Mouse (Mus musculus): ENCODE results near the gene Mpp6. TPM values are rescaled to one million over a fixed set of nuclear protein-coding genes. Genes with fewer than 3 reads are reported as not detected.

The Mpp6 gene
- polyA plus RNA-seq, 1 experiment, result 7.0 TPM

DNA sequence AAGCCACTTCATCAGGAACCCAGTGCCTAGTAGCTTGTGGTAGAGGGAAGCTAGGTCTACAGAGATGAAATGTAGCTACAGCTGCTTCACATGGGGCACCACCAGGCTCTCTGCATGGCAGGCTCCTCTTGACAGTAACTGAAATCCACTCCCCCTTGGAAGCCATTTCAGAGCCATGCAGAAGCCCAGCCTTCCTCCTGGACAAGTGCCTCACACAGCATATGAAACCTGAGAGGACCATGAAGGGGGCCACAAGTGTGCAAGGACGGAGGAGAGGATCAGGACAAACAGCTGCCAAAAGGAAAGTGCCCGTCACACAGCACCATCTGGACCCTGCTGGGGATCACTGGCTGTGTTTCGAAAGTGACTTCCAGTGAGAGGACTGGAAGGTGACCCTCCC lies 108.6 kb downstream of the Mpp6 start:
- no peak overlapping the region for H3K27ac ChIP-seq (ENCODE audit: insufficient read depth, low read length)
- TF ChIP-seq POLR2A (IDR thresholded peaks at IDR 0.05; ENCODE audit: low read depth, low read length), result no peak
- no peak for TF ChIP-seq CTCF (IDR thresholded peaks at IDR 0.05; ENCODE audit: extremely low read depth, insufficient read depth, insufficient read length, insufficient replicate concordance)
- 81% methylated on average over 3 of the region's 3 CpGs for WGBS
- no peak for DNase-seq (ENCODE audit: low read depth in 1 of 2, low spot score in 2 of 2)
- H3K4me1 ChIP-seq (ENCODE audit: control insufficient read depth, insufficient read depth, insufficient read length), result no peaks in the 10 kb centered on the region
- H3K36me3 ChIP-seq (ENCODE audit: control insufficient read depth, insufficient read depth, low read length), result no peaks in the 10 kb centered on the region
- H3K27me3 ChIP-seq (ENCODE audit: control insufficient read depth, insufficient read depth, low read length), result no peaks in the 10 kb centered on the region
- no peak overlapping the region for H3K4me3 ChIP-seq (ENCODE audit: extremely low read depth, insufficient read depth, insufficient read length)

GRCm38 (mm10) chr6:50219066-50219465 lies 109.0 kb downstream of the Mpp6 start:
- no peaks in the 10 kb centered on the region for H3K4me1 ChIP-seq (ENCODE audit: control insufficient read depth, insufficient read depth, insufficient read length)
- DNase-seq (ENCODE audit: low read depth in 1 of 2, low spot score in 2 of 2), result no peak
- no peak overlapping the region for H3K27ac ChIP-seq (ENCODE audit: insufficient read depth, low read length)
- TF ChIP-seq POLR2A (IDR thresholded peaks at IDR 0.05; ENCODE audit: low read depth, low read length) (no peak), CTCF (IDR thresholded peaks at IDR 0.05; ENCODE audit: extremely low read depth, insufficient read depth, insufficient read length, insufficient replicate concordance) (no peak)
- 82% methylated on average over 6 of the region's 6 CpGs for WGBS
- no peaks in the 10 kb centered on the region for H3K36me3 ChIP-seq (ENCODE audit: control insufficient read depth, insufficient read depth, low read length)
- H3K4me3 ChIP-seq (ENCODE audit: extremely low read depth, insufficient read depth, insufficient read length), result no peak overlapping the region
- H3K27me3 ChIP-seq (ENCODE audit: control insufficient read depth, insufficient read depth, low read length), result no peaks in the 10 kb centered on the region

GRCm38 (mm10) chr6:50220863-50221262 lies 110.8 kb downstream of the Mpp6 start:
- WGBS, result 59% methylated on average over 6 of the region's 6 CpGs
- DNase-seq (ENCODE audit: low read depth in 1 of 2, low spot score in 2 of 2), result peak in 1 of 2 experiments; percentile 34
- no peaks in the 10 kb centered on the region for H3K36me3 ChIP-seq (ENCODE audit: control insufficient read depth, insufficient read depth, low read length)
- H3K4me3 ChIP-seq (ENCODE audit: extremely low read depth, insufficient read depth, insufficient read length), result no peak overlapping the region
- no peaks in the 10 kb centered on the region for H3K27me3 ChIP-seq (ENCODE audit: control insufficient read depth, insufficient read depth, low read length)
- H3K27ac ChIP-seq (ENCODE audit: insufficient read depth, low read length), result no peak overlapping the region
- TF ChIP-seq POLR2A (IDR thresholded peaks at IDR 0.05; ENCODE audit: low read depth, low read length) (no peak), CTCF (IDR thresholded peaks at IDR 0.05; ENCODE audit: extremely low read depth, insufficient read depth, insufficient read length, insufficient replicate concordance) (peak; percentile 77; the same call in 1 of the 2 replicates)
- no peaks in the 10 kb centered on the region for H3K4me1 ChIP-seq (ENCODE audit: control insufficient read depth, insufficient read depth, insufficient read length)

DNA sequence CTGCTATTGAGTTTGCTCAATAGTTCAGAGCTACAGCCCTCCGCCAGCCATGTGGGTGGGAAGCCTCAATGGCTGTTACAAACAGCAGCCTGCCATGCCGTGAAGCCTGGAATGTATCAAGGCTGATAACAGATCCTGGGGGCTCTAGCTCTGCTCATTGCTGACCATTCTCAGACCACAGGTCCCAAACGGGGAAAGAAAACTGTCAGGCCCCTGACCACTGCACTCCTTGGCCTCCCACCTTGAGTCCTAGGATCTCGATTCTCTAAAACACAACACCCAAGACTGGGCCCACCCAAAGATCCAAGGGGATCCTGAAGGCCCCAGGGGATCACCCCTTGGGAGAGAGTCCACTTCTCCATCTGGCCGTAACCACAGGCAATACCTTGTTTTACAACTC lies 112.3 kb downstream of the Mpp6 start:
- no peak overlapping the region for H3K27ac ChIP-seq (ENCODE audit: insufficient read depth, low read length)
- no peaks in the 10 kb centered on the region for H3K4me1 ChIP-seq (ENCODE audit: control insufficient read depth, insufficient read depth, insufficient read length)
- 90% methylated on average over 5 of the region's 5 CpGs for WGBS
- DNase-seq (ENCODE audit: low read depth in 1 of 2, low spot score in 2 of 2), result no peak
- H3K4me3 ChIP-seq (ENCODE audit: extremely low read depth, insufficient read depth, insufficient read length), result no peak overlapping the region
- no peaks in the 10 kb centered on the region for H3K36me3 ChIP-seq (ENCODE audit: control insufficient read depth, insufficient read depth, low read length)
- H3K27me3 ChIP-seq (ENCODE audit: control insufficient read depth, insufficient read depth, low read length), result no peaks in the 10 kb centered on the region
- TF ChIP-seq POLR2A (IDR thresholded peaks at IDR 0.05; ENCODE audit: low read depth, low read length) (no peak), CTCF (IDR thresholded peaks at IDR 0.05; ENCODE audit: extremely low read depth, insufficient read depth, insufficient read length, insufficient replicate concordance) (no peak)

- TF ChIP-seq CTCF (IDR thresholded peaks at IDR 0.05; ENCODE audit: extremely low read depth, insufficient read depth, insufficient read length, insufficient replicate concordance) (no peak), POLR2A (IDR thresholded peaks at IDR 0.05; ENCODE audit: low read depth, low read length) (no peak)
- no peak for DNase-seq (ENCODE audit: low read depth in 1 of 2, low spot score in 2 of 2)
- WGBS, result 21% methylated on average over 5 of the region's 5 CpGs
- H3K27ac ChIP-seq (ENCODE audit: insufficient read depth, low read length), result no peak overlapping the region
- no peaks in the 10 kb centered on the region for H3K4me1 ChIP-seq (ENCODE audit: control insufficient read depth, insufficient read depth, insufficient read length)
- H3K4me3 ChIP-seq (ENCODE audit: extremely low read depth, insufficient read depth, insufficient read length), result no peak overlapping the region
- H3K27me3 ChIP-seq (ENCODE audit: control insufficient read depth, insufficient read depth, low read length), result no peaks in the 10 kb centered on the region
- H3K36me3 ChIP-seq (ENCODE audit: control insufficient read depth, insufficient read depth, low read length), result no peaks in the 10 kb centered on the region
Measured at GRCm38 (mm10) chr6:50222986-50223385, 112.9 kb downstream of the Mpp6 start.

- Histone ChIP-seq H3K27ac (ENCODE audit: insufficient read depth, low read length) (no peak overlapping the region), H3K36me3 (ENCODE audit: control insufficient read depth, insufficient read depth, low read length) (no peaks in the 10 kb centered on the region), H3K27me3 (ENCODE audit: control insufficient read depth, insufficient read depth, low read length) (no peaks in the 10 kb centered on the region), H3K4me3 (ENCODE audit: extremely low read depth, insufficient read depth, insufficient read length) (no peak overlapping the region), H3K4me1 (ENCODE audit: control insufficient read depth, insufficient read depth, insufficient read length) (no peaks in the 10 kb centered on the region)
- DNase-seq (ENCODE audit: low read depth in 1 of 2, low spot score in 2 of 2), result no peak
- TF ChIP-seq CTCF (IDR thresholded peaks at IDR 0.05; ENCODE audit: extremely low read depth, insufficient read depth, insufficient read length, insufficient replicate concordance) (no peak), POLR2A (IDR thresholded peaks at IDR 0.05; ENCODE audit: low read depth, low read length) (no peak)
- WGBS, result 92% methylated on average over 4 of the region's 4 CpGs
Measured at GRCm38 (mm10) chr6:50223606-50224005, 113.6 kb downstream of the Mpp6 start.

GRCm38 (mm10) chr6:50225232-50225631 lies 115.2 kb downstream of the Mpp6 start:
- no peak for TF ChIP-seq CTCF (IDR thresholded peaks at IDR 0.05; ENCODE audit: extremely low read depth, insufficient read depth, insufficient read length, insufficient replicate concordance)
- TF ChIP-seq POLR2A (IDR thresholded peaks at IDR 0.05; ENCODE audit: low read depth, low read length), result no peak
- no peak overlapping the region for H3K4me3 ChIP-seq (ENCODE audit: extremely low read depth, insufficient read depth, insufficient read length)
- no peaks in the 10 kb centered on the region for H3K27me3 ChIP-seq (ENCODE audit: control insufficient read depth, insufficient read depth, low read length)
- no peaks in the 10 kb centered on the region for H3K4me1 ChIP-seq (ENCODE audit: control insufficient read depth, insufficient read depth, insufficient read length)
- H3K27ac ChIP-seq (ENCODE audit: insufficient read depth, low read length), result no peak overlapping the region
- WGBS, result 77% methylated on average over 5 of the region's 5 CpGs
- H3K36me3 ChIP-seq (ENCODE audit: control insufficient read depth, insufficient read depth, low read length), result no peaks in the 10 kb centered on the region
- no peak for DNase-seq (ENCODE audit: low read depth in 1 of 2, low spot score in 2 of 2)

Data from spleen, adult 2 months (tissue).